Mouse (Mus musculus) E14TG2a.4 (cell line): ENCODE measurements around the gene Epn3.

Experiments used
- CTCF ChIP-seq: conservative IDR thresholded peaks from 2 replicates; pipeline ENCODE4 v1.5.1; 2014; ENCODE audit warnings: low read length
- NANOG ChIP-seq: IDR thresholded peaks from 2 replicates; pipeline ENCODE4 v1.6.1; 2014; ENCODE audit warnings: borderline replicate concordance, low read length, mixed read lengths
- POU5F1 ChIP-seq: IDR thresholded peaks from 2 replicates; pipeline ENCODE4 v1.6.1; 2014; ENCODE audit warnings: low read length, borderline replicate concordance

GRCm38 (mm10) chr11:94483436-94483835 lies 16.3 kb downstream of the Epn3 start:
- TF ChIP-seq CTCF (no peak), POU5F1 (no peak), NANOG (no peak)
